Mouse (Mus musculus) frontal cortex, postnatal 36 days (tissue): ENCODE measurements at regions not wholly inside any gene's neighbourhood (a gene's known extent, or its start where the extent isn't known, plus 50 kb on each side); places are given as distances from the start of the nearest gene placed in this dataset.

ENCODE experiments used
- DNase-seq, 2 experiments: peaks; one replicate each; pipeline ENCODE4 v3.0.0; 2022; ENCODE audit warnings: low spot score in 2 of 2

GRCm38 (mm10) chr15:85660528-85661392 is 74.0 kb upstream of the Ppara start:
- no peak for DNase-seq

- DNase-seq = no peak
Observed at GRCm38 (mm10) chr15:85661393-85661690, 73.4 kb upstream of the Ppara start.

- no peak for DNase-seq
Observed at GRCm38 (mm10) chr15:85661771-85662170, 73.0 kb upstream of the Ppara start.

DNA sequence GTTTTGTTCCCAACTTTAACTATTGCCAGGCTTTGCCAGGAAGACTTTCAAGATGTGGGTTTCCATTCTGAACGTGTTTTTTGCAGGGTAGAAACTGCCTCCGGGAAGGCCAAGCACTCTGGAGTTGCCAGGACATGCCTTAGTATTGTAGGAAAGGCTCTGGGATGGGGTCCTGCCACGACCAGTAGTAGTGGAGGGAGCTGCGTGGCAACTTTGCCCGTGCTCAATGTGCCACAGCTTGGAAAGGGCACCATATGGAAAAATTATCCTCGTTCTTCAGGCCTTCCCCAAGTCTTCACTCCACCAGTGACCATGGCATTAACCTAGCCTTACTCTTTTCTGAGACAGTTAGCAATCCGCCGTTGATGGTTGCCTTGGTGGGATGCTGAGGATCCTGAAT is 72.5 kb upstream of the Ppara start:
- no peak for DNase-seq

DNA sequence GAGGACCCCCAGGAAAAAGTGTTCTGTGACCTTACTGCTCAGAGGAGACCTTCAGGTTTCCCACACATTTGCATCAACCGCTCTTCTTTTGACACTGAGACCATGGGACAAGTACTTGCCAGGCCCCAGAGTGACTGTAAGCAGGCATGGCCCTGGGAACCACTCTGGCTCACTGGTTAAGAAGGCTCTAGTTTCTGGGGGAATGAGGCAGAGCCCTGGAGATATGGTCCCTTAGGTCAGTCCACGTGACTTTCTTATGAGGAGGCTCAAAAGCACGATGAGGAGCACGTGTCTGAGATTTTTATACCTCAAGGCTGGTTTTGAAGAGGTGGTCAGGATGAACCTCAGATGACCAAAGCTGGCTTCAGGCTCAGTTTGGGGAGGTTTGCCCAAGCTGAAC is 72.1 kb upstream of the Ppara start:
- no peak for DNase-seq

- no peak for DNase-seq
Observed at GRCm38 (mm10) chr15:85663757-85664431, 70.9 kb upstream of the Ppara start.

- no peak for DNase-seq
Observed at GRCm38 (mm10) chr15:85664432-85664828, 70.4 kb upstream of the Ppara start.

DNA sequence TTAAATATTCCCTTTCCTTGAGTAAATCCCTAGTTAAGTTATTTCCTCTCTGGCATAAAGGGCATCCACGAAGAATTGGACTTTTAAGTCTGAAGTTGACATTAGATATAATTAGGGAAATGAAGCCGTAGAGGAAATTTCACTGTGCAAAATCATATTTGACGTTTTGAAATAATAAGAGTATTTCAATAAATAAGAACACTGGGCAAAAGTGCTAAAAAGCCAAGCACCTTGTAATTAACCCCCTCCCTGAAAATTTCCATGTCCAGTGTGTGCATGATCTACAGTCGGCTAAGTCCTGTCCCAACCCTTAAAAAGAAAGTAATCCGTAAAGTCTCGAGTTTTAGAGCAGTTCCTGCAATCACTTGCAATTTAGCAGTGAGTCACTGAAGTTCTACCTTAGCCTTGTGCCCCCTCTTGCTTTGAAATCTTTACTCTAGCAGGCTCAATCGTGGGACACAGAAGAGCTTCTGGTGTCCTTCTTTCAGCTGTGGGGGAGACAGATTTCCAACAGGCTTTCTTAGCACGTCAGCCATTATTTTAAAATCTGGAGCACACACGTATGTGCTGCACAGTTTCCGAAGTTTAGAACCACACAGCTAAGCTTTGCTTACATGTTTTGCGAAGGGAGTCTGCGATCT is 69.5 kb upstream of the Ppara start:
- DNase-seq = no peak

GRCm38 (mm10) chr15:85666496-85666895 is 68.3 kb upstream of the Ppara start:
- DNase-seq = no peak

- DNase-seq = no peak
Observed at GRCm38 (mm10) chr15:85667381-85667791, 67.4 kb upstream of the Ppara start.

DNA sequence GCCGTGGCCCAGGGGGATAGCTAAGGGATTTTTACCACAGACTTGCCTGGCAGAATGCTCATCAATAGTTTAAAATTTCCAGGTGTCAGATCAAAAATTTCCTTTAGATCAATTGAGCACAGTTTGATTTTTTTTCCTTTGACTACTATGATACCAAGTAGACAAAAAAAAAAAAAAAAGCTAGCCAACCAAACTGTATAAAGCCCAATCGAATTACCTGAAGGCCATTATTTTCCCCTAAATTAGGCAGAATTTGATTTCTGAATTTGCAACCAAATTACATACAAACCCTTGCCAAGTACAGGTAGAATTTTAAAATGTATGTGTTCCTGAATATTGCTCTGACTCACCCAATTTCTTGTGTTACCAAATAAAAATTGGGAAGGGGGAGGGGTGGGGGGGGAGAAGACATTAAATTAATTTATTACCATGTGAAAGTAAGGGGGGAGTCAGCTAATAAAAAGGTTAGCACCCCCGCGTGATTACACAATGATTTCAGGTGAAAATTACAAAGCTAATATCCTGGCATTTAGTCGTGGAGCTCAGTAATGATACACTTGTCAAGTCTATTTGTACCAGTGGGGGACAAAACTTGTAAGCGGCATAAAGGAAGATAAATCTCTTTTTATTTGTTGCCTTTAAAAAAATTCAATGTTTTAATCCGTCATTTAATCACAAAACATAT is 66.7 kb upstream of the Ppara start:
- no peak for DNase-seq

- no peak for DNase-seq
Observed at GRCm38 (mm10) chr15:85668871-85669651, 65.7 kb upstream of the Ppara start.

- DNase-seq = peak; percentile 81 to 82
Observed at GRCm38 (mm10) chr15:85669652-85670175, 65.1 kb upstream of the Ppara start.

DNA sequence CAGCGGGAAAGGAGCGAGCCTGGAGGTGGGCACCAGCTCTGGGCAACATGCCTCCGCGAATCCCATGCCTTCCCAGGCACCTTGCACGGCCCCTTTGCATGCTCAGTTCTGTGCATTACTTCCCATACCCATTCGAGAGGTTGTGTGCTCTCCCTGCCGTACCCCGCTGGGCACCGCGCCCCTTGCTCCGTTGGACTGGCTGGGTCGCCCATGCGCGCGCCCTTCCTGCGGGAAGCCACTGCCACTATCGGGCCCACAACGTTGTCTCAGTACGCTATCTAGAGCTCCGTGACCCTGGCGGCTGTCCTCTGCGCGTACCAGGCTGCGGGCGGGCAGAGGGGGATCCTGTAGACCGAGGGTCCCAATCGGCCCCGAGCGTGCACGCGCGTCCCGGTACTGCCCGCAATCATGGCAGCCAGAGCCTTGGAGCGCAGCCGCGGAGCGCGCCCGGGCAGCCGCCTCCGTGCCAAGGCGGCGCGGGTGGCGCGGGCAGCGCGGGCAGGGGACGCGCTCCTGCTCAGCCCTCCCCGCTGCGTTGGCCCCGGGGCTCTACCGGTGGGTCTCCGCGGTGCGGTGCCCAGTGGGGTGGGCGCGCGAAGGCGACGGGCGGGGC is 64.5 kb upstream of the Ppara start:
- peak; percentile 81 for DNase-seq

DNA sequence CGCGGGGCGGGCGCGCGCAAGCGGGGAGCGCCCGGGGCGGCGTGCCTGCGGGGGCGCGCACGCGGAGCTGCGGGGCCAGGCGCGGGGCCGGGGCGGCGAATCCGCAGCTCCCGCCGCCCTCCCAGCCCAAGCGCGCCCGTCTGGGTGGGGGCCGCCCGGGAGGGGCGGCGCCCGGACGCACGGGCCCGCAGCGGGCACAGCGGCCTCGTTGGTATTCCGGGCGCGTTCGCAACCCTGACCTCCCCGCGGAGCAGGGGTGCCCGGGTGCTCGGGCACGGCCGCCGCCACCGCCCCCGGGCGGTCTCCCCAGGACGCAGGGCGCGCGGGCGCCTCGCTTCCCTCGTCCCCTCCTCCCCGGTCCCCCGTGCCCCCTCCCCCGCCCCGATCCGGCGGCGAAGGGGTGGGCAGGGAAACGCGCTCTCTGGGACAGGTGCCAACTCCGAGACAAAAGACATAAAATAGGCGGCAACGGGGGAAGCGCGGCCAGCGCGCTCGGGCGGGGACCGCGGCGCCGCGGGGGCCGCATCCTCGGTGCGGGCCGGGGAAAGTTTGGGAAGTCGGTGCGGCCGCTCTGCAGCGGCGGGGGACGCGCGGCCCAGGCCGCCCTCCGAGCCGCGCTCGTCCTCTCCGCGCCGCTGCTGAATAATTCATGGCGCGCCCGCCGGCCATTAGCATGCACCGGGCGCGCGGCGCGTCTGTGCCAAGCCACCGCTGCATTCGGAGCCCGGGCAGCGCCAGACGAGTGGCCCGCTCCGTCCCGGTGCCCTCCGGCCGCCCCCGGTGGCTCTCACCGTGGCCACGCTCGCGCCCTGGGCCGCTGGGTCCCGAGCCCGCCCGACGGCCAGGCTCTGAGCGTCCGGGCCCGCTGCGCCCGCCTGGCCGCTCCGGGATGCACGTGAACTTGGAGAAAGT is 63.7 kb upstream of the Ppara start:
- DNase-seq = peak; percentile 85 to 87

DNA sequence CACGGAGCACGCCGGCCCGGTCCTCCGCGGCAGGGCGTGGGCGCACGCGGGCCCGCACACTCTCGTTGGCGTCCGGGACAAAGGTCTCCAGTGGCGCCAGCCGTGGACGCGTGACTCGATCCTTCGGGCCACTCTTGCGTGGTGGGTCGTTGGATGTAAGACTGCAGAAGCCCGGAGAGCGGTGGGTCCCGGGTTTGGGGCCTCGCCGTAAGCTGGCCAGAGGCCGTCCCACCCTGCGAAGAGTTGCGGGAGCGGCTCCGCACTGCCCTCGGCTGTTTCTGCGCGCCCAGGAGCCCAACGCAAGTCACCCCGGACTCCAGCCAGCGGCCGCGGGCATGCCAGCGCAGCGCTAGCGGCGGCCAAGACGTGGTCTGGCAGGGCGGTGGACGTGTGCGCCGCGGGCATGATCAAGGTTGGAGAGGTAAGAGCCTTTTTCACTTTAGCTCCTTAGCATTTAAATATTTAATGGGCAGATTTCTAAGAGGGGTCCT is 63.0 kb upstream of the Ppara start:
- DNase-seq = no peak

DNA sequence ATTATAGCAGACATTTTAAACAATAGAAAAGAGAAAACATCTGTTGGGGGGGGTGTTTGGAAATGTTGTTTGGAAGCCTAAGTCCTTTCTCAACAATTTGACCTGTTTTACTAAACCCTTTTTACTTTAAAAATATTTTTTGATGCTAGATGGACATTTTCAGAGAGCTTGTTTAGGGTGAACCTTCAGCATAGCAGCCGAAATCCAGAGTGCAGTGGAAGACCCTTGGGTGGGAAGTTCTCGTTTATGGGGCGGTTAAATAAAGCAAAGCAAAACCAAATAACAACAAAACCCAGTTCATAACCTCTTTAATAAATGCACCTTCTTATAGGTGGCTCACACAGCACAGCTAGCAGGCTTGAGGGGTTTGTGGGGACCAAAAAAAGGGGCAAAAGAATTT is 62.4 kb upstream of the Ppara start:
- DNase-seq = no peak

GRCm38 (mm10) chr15:85672931-85673330 is 61.9 kb upstream of the Ppara start:
- DNase-seq = no peak

DNA sequence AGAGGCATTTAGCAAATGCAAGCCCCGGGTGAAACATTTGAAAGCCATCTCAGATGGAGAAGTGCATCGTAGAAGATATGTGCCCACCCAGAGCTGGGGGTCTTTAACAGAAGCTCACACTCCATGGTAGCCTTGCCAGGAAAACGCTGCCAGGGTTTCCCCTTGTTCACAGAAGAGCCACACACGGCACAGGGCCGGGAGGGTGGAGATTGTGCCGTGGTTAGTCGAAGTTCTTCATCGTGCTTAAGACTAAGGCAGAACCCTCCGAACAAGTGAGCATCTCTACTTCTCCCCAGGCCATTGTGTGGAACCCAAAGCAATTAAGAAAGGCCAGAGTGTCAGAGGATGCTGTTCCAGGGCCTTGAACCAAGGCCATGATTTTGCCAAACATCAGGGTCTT is 61.3 kb upstream of the Ppara start:
- DNase-seq = no peak
